Mouse (Mus musculus) testis, adult 2 months (tissue): Measurements from ENCODE around the gene Hist1h4k. TPM values are rescaled to one million over a fixed set of nuclear protein-coding genes. Genes with fewer than 3 reads are reported as not detected.

Source experiments
- H3K27ac ChIP-seq: fragments of 200-500 bp; 2 replicates; pipeline ENCODE4 v1.5.1; 2012; ENCODE audit warnings: low read depth, low read length; ENCODE audit not compliant: control insufficient read depth, insufficient read depth
- H3K27me3 ChIP-seq: fragments of 200-500 bp; 2 replicates; pipeline ENCODE4 v1.6.1; 2012; ENCODE audit warnings: mild to moderate bottlenecking, low read length, moderate library complexity; ENCODE audit not compliant: control insufficient read depth, insufficient read depth
- H3K36me3 ChIP-seq: fragments of 200-500 bp; 2 replicates; pipeline ENCODE4 v1.6.1; 2012; ENCODE audit warnings: mild to moderate bottlenecking, low read length; ENCODE audit not compliant: control insufficient read depth, insufficient read depth
- H3K4me1 ChIP-seq: fragments of 200-500 bp; 2 replicates; pipeline ENCODE4 v1.6.1; 2012; ENCODE audit warnings: low read length; ENCODE audit not compliant: control insufficient read depth, insufficient read depth
- H3K4me3 ChIP-seq: fragments of 200-500 bp; 2 replicates; pipeline ENCODE4 v1.5.1; 2012; ENCODE audit warnings: low read depth, mild to moderate bottlenecking, low read length, moderate library complexity, mixed read lengths; ENCODE audit not compliant: control insufficient read depth
- CTCF ChIP-seq: fragments of 200-500 bp; IDR thresholded peaks from 2 replicates; pipeline ENCODE4 v1.5.1; 2012; ENCODE audit warnings: low read depth, mild to moderate bottlenecking, inconsistent platforms, low read length, moderate library complexity; ENCODE audit not compliant: control insufficient read depth, insufficient read depth, insufficient replicate concordance
- POLR2A ChIP-seq: fragments of 200-500 bp; IDR thresholded peaks from 2 replicates; pipeline ENCODE4 v1.6.1; 2012; ENCODE audit warnings: low read depth, mild to moderate bottlenecking, inconsistent platforms, low read length, moderate library complexity; ENCODE audit not compliant: control insufficient read depth
- polyA plus RNA-seq: library from polyadenylated mRNA; depleted of rRNA; stranded (reverse); fragments of >200 nt; gene quantifications from 2 replicates; pipeline ENCODE4 v1.2.3, GENCODE M21; 2012

The Hist1h4k gene
- polyA plus RNA-seq, 1 experiment = 37.3 TPM

- Histone ChIP-seq H3K27ac (peak overlapping the region; percentile 80), H3K4me3 (peak overlapping the region; percentile 63), H3K4me1 (peaks cover 4% of the 10 kb centered on the region), H3K27me3 (no peaks in the 10 kb centered on the region), H3K36me3 (no peaks in the 10 kb centered on the region)
- peak; percentile 29; the same call in 1 of the 2 replicates for TF ChIP-seq CTCF
- TF ChIP-seq POLR2A = no peak
Measured at GRCm38 (mm10) chr13:21734010-21734905, 16.0 kb downstream of the Hist1h4k start.

- peaks cover 4% of the 10 kb centered on the region for H3K4me1 ChIP-seq
- H3K27ac ChIP-seq = no peak overlapping the region
- no peak for TF ChIP-seq CTCF
- TF ChIP-seq POLR2A = no peak
- H3K27me3 ChIP-seq = no peaks in the 10 kb centered on the region
- no peak overlapping the region for H3K4me3 ChIP-seq
- no peaks in the 10 kb centered on the region for H3K36me3 ChIP-seq
Measured at GRCm38 (mm10) chr13:21733466-21733865, 16.8 kb downstream of the Hist1h4k start.

GRCm38 (mm10) chr13:21729544-21729943 lies 20.8 kb downstream of the Hist1h4k start:
- Histone ChIP-seq H3K36me3 (no peaks in the 10 kb centered on the region), H3K27me3 (no peaks in the 10 kb centered on the region), H3K4me1 (peaks cover 2% of the 10 kb centered on the region; the same call in 1 of the 2 replicates), H3K27ac (no peak overlapping the region), H3K4me3 (no peak overlapping the region)
- TF ChIP-seq POLR2A (no peak), CTCF (no peak)

- Histone ChIP-seq H3K36me3 (no peaks in the 10 kb centered on the region), H3K4me1 (no peaks in the 10 kb centered on the region), H3K4me3 (no peak overlapping the region), H3K27me3 (no peaks in the 10 kb centered on the region), H3K27ac (no peak overlapping the region)
- no peak for TF ChIP-seq POLR2A
- TF ChIP-seq CTCF = no peak
Measured at GRCm38 (mm10) chr13:21727948-21728572, 22.2 kb downstream of the Hist1h4k start.

- Histone ChIP-seq H3K36me3 (no peaks in the 10 kb centered on the region), H3K27me3 (no peaks in the 10 kb centered on the region), H3K27ac (no peak overlapping the region), H3K4me1 (peaks cover 2% of the 10 kb centered on the region; the same call in 1 of the 2 replicates), H3K4me3 (no peak overlapping the region)
- no peak for TF ChIP-seq POLR2A
- no peak for TF ChIP-seq CTCF
Measured at GRCm38 (mm10) chr13:21722993-21723836, 27.1 kb downstream of the Hist1h4k start.

- no peaks in the 10 kb centered on the region for H3K36me3 ChIP-seq
- H3K27me3 ChIP-seq = no peaks in the 10 kb centered on the region
- H3K27ac ChIP-seq = peak overlapping the region; percentile 63
- no peak overlapping the region for H3K4me3 ChIP-seq
- H3K4me1 ChIP-seq = peaks cover 4% of the 10 kb centered on the region; the same call in 1 of the 2 replicates
- TF ChIP-seq POLR2A = no peak
- TF ChIP-seq CTCF = no peak
Measured at GRCm38 (mm10) chr13:21722373-21722925, 27.9 kb downstream of the Hist1h4k start.
